Mouse (Mus musculus): ENCODE measurements around the gene Ap5z1.

- TF ChIP-seq POLR2A (IDR thresholded peaks at IDR 0.05; ENCODE audit: insufficient read depth, low read length) (no peak), EP300 (IDR thresholded peaks at IDR 0.05; ENCODE audit: insufficient read depth, low read depth, low read length) (no peak)
Observed at GRCm38 (mm10) chr5:142432695-142433094, 31.0 kb upstream of the Ap5z1 start.
